Mouse (Mus musculus): ENCODE data around the gene Lrmda.

DNA sequence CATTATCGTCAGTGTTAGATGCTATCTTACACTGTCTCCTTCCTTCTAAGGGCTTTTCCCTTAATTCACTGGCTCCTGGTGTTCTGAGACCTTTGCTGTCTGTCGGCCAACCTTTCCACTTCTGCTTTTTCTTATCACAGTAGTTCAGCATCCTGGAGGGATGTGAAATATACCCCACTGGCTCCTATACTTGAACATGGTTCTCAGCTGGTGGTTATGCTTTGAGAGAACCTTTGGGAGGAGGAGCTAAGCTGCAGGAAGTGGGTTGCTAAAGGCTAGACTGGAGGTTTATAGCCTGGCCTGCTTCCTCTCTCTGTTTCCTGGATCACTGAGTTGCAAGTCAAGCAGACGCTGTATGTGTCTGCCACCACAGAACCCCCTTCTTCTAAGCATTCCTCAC, 163.7 kb downstream of the Lrmda start:
- TF ChIP-seq POLR2A (IDR thresholded peaks at IDR 0.05; ENCODE audit: control insufficient read depth, extremely low read depth, insufficient read depth, low read length, poor library complexity) (no peak), CTCF (IDR thresholded peaks at IDR 0.05; ENCODE audit: borderline replicate concordance, control insufficient read depth, extremely low read depth, insufficient read depth, low read length, poor library complexity) (no peak)
